In the genomic region with DNA sequence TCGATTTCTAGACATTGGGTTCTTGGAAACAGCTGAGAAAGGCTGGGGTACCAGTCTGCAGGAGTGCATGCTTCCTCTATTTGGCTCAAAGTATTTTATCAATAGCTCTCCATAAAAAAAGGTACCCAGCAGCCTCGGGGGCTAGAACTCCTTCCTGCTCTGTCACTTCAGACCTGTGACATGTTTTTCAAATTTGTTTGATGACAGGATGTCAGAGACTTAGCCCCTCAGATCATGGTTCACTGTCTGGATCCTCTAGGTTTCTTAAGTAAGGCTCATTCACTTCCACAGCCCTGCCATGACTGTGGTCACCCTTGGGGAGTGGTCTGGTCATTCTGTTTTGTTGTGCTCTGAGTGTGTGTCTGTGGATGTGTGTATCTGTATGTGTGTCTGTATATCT, we compare ENCODE assay signal across 11 mouse cellular contexts.
"Had no signal": no experiment of that assay in that cellular context is flagged by ENCODE, and none has a peak within 500 bp of the region (broad histone marks: within the 10 kb centered on the region; RNA-seq: fewer than 3 reads in every experiment).

No protein-coding gene starts in this region.

- DNase-seq: kidney, adult 11 months; kidney, adult 9 months; kidney, postnatal 36 days; left cerebral cortex, postnatal 4 days; lung, adult 18-20 months had no signal

- H3K4me3 ChIP-seq: limb, embryonic 13.5 days; midbrain, embryonic 12.5 days; neural tube, embryonic 15.5 days; stomach, embryonic 15.5 days had no signal

- H3K27ac ChIP-seq: kidney, postnatal 0 days; limb, embryonic 13.5 days; liver, embryonic 14.5 days; midbrain, embryonic 12.5 days; stomach, embryonic 15.5 days had no signal
